Mouse (Mus musculus): ENCODE measurements around the gene Hoxc10. TPM values are rescaled to one million over a fixed set of nuclear protein-coding genes. Genes with fewer than 3 reads are reported as not detected.

Gene Hoxc10
- polyA plus RNA-seq, 1 experiment from 2014 or later, result not detected

GRCm38 (mm10) chr15:103010847-103011555 lies 44.4 kb downstream of the Hoxc10 start:
- H3K27ac ChIP-seq, result no peak overlapping the region

GRCm38 (mm10) chr15:103011928-103012486 lies 45.4 kb downstream of the Hoxc10 start:
- Histone ChIP-seq H3K4me3 (no peak overlapping the region), H3K36me3 (no peaks in the 10 kb centered on the region), H3K27ac (no peak overlapping the region), H3K9ac (no peak overlapping the region), H3K4me2 (no peak overlapping the region), H3K4me1 (peaks cover 4% of the 10 kb centered on the region; the same call in 1 of the 2 replicates), H3K27me3 (peaks cover 99% of the 10 kb centered on the region), H3K9me3 (no peaks in the 10 kb centered on the region)
- 12% methylated on average over 26 of the region's 26 CpGs for WGBS
- ATAC-seq (ENCODE audit: borderline replicate concordance, extremely low read depth, low FRiP score, low TSS enrichment), result 0 out of 2 replicates have a peak, but pooled peaks have one; percentile 2

More at GRCm38 (mm10) chr15:103010847-103011555, 44.4 kb downstream of the Hoxc10 start:
- Histone ChIP-seq H3K36me3 (no peaks in the 10 kb centered on the region), H3K4me2 (no peak overlapping the region), H3K9me3 (no peaks in the 10 kb centered on the region), H3K4me1 (peaks cover 4% of the 10 kb centered on the region; the same call in 1 of the 2 replicates), H3K4me3 (no peak overlapping the region), H3K27me3 (peaks cover 99% of the 10 kb centered on the region), H3K9ac (no peak overlapping the region)
- ATAC-seq (ENCODE audit: borderline replicate concordance, extremely low read depth, low FRiP score, low TSS enrichment), result no peak
- 12% methylated on average over 28 of the region's 28 CpGs for WGBS

GRCm38 (mm10) chr15:103013238-103013984 lies 46.8 kb downstream of the Hoxc10 start:
- 4% methylated on average over 17 of the region's 17 CpGs for WGBS

GRCm38 (mm10) chr15:103014166-103015008 lies 47.8 kb downstream of the Hoxc10 start:
- Histone ChIP-seq H3K4me2 (peak overlapping the region; percentile 47), H3K9ac (no peak overlapping the region), H3K9me3 (no peaks in the 10 kb centered on the region), H3K27me3 (peaks cover 99% of the 10 kb centered on the region), H3K4me3 (peak overlapping the region; percentile 24), H3K27ac (no peak overlapping the region), H3K36me3 (no peaks in the 10 kb centered on the region), H3K4me1 (peaks cover 4% of the 10 kb centered on the region; the same call in 1 of the 2 replicates)
- 1% methylated on average over 47 of the region's 57 CpGs for WGBS
- ATAC-seq (ENCODE audit: borderline replicate concordance, extremely low read depth, low FRiP score, low TSS enrichment), result peak; percentile 43; the same call in 1 of the 2 replicates

More at GRCm38 (mm10) chr15:103013238-103013984, 46.8 kb downstream of the Hoxc10 start:
- Histone ChIP-seq H3K36me3 (no peaks in the 10 kb centered on the region), H3K27me3 (peaks cover 99% of the 10 kb centered on the region), H3K9me3 (no peaks in the 10 kb centered on the region), H3K27ac (no peak overlapping the region), H3K4me3 (peak overlapping the region; percentile 24), H3K4me2 (peak overlapping the region; percentile 47), H3K4me1 (peaks cover 4% of the 10 kb centered on the region; the same call in 1 of the 2 replicates), H3K9ac (no peak overlapping the region)
- no peak for ATAC-seq (ENCODE audit: borderline replicate concordance, extremely low read depth, low FRiP score, low TSS enrichment)

GRCm38 (mm10) chr15:103015009-103015399 lies 48.4 kb downstream of the Hoxc10 start:
- 3% methylated on average over 24 of the region's 28 CpGs for WGBS
- H3K9ac ChIP-seq, result no peak overlapping the region
- peaks cover 4% of the 10 kb centered on the region; the same call in 1 of the 2 replicates for H3K4me1 ChIP-seq
- H3K4me3 ChIP-seq, result peak overlapping the region; percentile 24
- peaks cover 99% of the 10 kb centered on the region for H3K27me3 ChIP-seq
- no peak overlapping the region for H3K27ac ChIP-seq
- 0 out of 2 replicates have a peak, but pooled peaks have one; percentile 31 for ATAC-seq (ENCODE audit: borderline replicate concordance, extremely low read depth, low FRiP score, low TSS enrichment)
- H3K36me3 ChIP-seq, result no peaks in the 10 kb centered on the region
- H3K9me3 ChIP-seq, result no peaks in the 10 kb centered on the region
- H3K4me2 ChIP-seq, result peak overlapping the region; percentile 47

- Histone ChIP-seq H3K27me3 (peaks cover 99% of the 10 kb centered on the region), H3K9me3 (no peaks in the 10 kb centered on the region), H3K4me2 (no peak overlapping the region), H3K27ac (no peak overlapping the region), H3K4me3 (0 out of 2 replicates have a peak overlapping the region, but pooled peaks have one; percentile 24), H3K9ac (no peak overlapping the region), H3K4me1 (peaks cover 4% of the 10 kb centered on the region; the same call in 1 of the 2 replicates), H3K36me3 (no peaks in the 10 kb centered on the region)
- no peak for ATAC-seq (ENCODE audit: borderline replicate concordance, extremely low read depth, low FRiP score, low TSS enrichment)
- 17% methylated on average over 19 of the region's 19 CpGs for WGBS
Measured at GRCm38 (mm10) chr15:103015406-103016166, 49.0 kb downstream of the Hoxc10 start.

- H3K4me3 ChIP-seq, result no peak within 1 kb of the TSS
- H3K4me1 ChIP-seq, result peaks cover 4% of the 10 kb centered on the region; the same call in 1 of the 2 replicates
- WGBS, result 36% methylated on average over 9 of the region's 9 CpGs
- H3K36me3 ChIP-seq, result no peaks in the 10 kb centered on the region
- H3K4me2 ChIP-seq, result no peak within 1 kb of the TSS
- no peak within 1 kb of the TSS for H3K9ac ChIP-seq
- no peaks in the 10 kb centered on the region for H3K9me3 ChIP-seq
- H3K27me3 ChIP-seq, result peaks cover 100% of the 10 kb centered on the region
- no peak within 1 kb of the TSS for H3K27ac ChIP-seq
- ATAC-seq (ENCODE audit: borderline replicate concordance, extremely low read depth, low FRiP score, low TSS enrichment), result no peak
Measured at GRCm38 (mm10) chr15:103018636-103019035, 52.0 kb downstream of the Hoxc10 start, which contains the start of gene Hoxc4. Gene Hoxc4, plus strand, starts transcription at chr15:103018934.

- Histone ChIP-seq H3K4me1 (no peaks in the 10 kb centered on the region), H3K27ac (no peak overlapping the region), H3K9ac (no peak overlapping the region), H3K4me3 (no peak overlapping the region), H3K36me3 (no peaks in the 10 kb centered on the region), H3K9me3 (no peaks in the 10 kb centered on the region), H3K4me2 (no peak overlapping the region), H3K27me3 (peaks cover 100% of the 10 kb centered on the region)
- no peak for ATAC-seq (ENCODE audit: borderline replicate concordance, extremely low read depth, low FRiP score, low TSS enrichment)
- 5% methylated on average over 8 of the region's 8 CpGs for WGBS
Measured at GRCm38 (mm10) chr15:103020899-103021418, 54.4 kb downstream of the Hoxc10 start.
